Mouse (Mus musculus) 3134 (cell line): Measurements from ENCODE around the gene Nat8f4.
"Not testable (repeated sequence)": the region's sequence is repeated elsewhere in the genome, so short reads cannot be mapped to it uniquely, and the experiment has no call there.

Source experiments
- DNase-seq: peaks from one replicate; pipeline ENCODE4 v3.0.0-alpha.2; 2011; ENCODE audit warnings: low spot score; ENCODE audit not compliant: insufficient read length; ENCODE audit errors: extremely low read depth

Gene Nat8f4

DNA sequence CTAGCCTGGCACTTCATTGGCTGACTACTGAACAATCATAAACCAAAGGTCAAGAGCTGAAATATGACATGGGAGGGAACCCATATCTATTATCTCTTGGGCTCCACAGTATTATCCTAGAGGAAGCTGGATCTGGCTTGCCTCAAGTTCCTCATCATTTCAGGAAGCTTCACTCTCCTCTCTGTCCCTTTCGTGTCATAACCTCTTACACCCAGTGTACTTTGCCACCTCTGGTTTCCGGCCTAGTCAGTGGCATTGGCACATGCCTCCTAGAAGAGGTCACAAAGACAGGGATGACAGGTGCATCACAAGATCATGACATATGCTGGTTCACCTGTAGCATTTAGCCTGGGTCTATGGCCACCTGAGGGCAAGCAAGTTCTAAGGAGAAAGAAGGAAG, 2.4 kb downstream of the Nat8f4 start:
- DNase-seq = no peak

DNA sequence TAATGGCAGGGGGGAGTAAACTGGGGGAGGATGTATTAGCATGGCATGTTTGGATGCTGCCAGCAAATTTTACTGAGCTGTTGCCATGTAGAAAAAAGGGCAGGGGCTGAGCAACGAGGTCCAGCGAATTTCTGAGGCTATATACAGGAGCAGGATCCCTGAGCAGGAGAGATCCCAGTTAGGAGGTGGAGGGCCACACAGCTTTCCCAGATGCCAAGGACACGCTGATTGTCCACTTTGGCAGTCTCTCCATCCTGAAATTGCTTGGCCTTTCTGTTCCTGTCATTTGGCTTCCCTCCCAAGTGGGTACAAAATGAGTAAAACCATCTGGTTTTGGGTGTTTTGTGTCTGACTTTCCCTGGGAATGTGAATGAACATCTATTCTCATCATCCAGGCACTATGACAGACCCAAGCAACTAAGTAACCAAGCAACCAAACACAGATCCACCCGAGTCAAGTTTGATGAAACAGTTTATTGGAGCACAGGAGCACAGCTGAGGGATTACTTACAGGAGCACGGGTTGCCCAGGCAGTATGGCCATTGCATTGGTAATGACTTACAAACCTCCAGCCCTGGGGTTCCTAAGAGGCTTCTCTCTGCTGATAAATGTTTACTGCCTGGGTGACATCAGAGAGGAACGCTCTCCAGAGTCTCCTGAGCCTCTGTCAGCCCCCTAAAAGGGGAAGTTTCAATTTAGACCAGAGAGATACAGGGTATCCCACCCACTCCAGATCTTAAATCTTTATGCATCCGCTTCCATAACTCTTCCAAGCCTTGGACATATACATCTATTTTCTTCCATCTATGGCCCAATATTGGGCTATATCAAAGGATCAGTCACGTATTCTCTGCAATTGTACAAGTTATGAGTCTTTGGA, 5.8 kb downstream of the Nat8f4 start:
- not testable (repeated sequence) for DNase-seq

DNA sequence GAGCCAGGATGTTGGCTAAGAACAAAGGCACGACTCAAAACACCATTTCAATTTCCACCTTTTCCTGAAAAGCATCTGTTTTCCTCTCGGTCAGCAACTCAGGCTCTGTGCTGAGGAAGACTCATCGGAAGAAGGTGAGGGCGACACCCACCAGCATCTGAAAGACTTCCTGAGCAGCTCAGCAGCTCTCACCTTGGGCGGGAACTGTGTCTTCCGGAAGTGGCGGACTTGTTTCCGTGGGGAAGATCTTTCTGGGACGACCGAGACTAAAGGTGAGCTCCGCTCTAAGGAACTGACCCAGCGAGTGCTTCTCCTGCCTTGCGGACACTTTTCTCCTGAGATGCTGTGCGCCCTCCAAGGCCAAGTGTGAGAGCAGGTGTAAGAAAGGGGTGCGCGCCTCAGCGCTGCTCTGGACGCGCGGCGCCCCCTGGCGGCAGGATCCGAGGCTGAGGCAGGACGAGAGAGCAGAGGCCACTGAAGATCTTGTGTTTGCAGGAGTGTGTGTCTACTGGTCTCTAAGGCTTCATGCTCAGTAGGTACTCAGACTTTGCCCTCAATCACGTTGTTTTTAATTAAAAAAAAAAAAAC, 9.5 kb downstream of the Nat8f4 start:
- peak; percentile 17 for DNase-seq

DNA sequence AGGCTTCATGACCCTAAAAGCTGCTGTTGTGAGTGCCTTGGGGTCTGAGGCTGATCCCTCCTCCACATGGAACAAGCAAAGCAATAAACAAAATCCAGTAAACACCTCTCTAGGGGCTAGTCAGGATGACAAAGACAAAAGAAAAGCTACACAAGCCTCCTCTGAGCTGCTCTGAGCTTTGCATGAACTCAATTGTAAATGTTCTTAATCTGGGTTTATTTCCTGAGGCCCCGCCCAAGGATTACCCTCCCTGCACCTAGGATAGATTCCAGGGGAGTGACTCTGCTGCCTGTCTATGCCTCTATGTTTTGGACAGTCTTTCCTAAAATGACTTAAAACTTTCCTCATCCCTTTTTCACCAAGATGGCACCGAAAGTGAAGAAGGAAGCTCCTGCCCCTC, 15.7 kb downstream of the Nat8f4 start:
- no peak for DNase-seq

DNA sequence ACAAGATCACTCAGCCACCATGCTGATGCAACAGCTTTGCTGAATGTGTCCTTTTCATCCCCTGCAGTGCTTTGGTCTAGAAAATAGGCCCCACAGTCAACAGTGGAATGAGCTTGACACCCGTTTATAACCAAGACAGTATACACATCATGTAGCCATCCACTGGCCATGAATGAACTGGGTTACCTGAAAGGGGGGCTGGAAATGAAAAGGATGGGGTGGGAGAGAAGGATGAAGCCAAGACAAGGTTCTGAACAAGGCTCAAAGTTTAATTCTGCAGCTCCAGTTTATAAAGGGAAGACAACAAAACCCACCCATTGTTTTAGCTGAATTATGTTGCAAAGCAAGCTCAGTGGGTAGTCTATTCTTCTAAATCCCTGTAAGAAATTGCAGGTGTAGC, 20.4 kb downstream of the Nat8f4 start:
- no peak for DNase-seq

DNA sequence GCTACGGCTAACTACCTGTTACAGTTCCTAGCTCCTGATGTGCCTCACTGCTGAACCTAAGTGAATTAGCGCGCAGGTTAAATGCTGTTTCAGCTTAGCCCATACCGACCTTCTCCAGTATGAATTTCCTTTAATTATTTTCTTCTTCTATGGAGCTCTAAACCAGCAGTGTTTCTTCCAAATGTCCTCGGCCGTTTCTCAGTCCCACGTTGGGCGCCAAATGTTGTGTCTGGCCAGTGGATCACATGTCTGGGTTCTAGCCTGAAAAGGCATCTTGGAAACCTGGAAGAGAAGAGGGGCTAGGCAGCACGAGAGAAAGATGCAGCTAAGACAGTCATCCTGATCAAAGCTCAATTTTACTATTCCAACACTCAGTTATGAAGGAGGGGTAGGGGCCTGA, 21.4 kb downstream of the Nat8f4 start:
- DNase-seq = not testable (repeated sequence)

DNA sequence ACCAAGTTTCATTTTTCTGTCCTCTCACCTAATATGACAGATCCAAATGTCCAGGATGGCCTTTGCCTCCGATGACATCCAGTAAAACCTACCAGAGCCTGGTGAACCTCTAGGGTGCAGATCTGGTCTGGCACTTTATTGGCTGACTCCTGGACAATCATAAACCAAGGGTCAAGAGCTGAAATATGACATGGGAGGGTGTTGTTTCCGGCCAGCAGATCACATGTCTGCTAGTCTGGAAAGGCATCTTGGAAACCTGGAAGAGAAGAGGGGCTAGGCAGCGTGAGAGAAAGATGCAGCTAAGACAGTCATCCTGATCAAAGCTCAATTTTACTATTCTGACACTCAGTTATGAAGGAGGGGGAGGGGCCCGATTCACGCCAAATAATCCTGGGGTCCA, 35.7 kb downstream of the Nat8f4 start, which contains the start of gene Nat8f2:
TSS of gene Nat8f2 (minus strand) at position 153 of the 400 bp plus-strand sequence.
- not testable (repeated sequence) for DNase-seq

DNA sequence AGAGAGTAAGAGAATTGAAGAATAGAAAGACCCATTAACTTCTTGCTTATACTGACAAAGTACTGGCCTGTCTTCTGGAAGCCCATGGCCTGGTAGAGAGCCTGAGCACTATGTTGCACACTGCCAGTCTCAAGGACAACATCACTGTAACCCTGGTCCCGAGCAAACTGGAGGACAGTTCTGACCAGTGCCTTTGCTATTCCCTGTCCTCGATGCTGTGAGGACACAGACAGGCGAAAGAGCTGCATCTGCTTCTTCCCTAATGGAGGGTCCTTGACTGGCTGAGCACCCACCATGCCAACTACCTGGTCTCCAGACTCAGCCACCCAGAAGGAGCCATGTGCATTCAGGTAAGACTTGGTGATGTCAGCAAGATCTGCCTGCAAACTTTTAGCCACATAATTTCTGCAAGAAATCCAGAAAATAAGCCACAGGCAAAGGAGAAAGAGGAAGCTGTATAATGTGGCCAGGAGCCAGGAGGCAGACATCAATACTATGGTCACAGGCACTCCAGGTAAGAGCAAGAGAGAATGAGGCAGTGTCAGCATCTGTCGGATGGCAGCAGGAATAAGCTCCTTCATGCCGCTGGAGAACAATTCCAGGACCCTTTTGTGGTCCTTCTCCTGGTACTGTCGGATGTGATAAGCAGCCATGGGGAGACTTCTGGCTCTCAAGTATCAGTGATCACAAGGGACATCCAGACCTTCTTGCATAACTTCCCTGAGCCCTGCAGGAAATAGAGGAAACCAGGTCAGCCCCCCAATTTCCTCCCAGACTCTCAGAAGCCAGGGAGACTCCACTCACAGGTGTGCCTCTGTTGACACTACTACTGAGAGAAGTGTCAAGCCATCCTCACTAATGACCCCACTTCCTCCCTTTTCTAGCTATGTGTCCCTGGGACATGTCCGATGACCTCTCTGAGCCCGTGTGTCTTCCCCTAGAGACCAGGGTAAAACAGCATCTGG, 36.7 kb downstream of the Nat8f4 start:
- no peak for DNase-seq

DNA sequence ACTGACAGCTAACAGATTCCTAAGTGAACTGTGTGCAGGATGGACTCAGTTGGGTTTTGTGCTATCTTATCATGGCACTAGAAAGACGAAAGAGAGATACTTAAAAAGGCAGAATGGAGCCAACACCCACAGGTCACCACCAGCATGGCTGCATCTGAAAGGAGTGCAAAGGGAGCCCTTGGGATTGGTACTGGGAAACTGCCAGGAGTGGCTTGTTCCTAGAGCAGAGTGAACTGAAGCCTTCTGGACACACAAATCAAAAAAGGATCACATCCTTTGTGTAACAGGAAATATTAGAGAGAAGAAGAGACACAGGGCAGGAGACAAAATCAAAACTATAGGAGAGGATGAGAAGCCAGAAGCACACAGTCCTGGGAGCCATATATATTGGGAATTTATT, 37.7 kb downstream of the Nat8f4 start:
- not testable (repeated sequence) for DNase-seq

DNA sequence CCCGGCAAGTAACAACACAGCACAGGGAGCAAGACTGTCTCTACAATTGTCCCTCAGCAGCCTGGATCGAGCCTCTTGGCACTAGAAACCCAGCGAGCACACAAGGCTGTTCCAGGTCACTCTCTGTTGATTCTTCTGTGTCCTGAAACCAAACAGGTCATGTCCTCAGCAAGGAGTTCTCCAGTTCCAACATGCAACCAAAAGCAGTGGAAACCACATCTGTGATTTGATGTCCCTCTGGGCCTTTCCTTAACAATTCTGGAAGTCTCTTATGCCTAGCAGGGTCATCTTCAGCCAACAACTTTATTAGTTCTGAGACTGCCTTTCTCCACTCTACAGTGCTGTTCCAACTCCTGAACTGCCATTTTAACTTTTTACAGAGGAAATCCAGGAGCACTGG, 38.5 kb downstream of the Nat8f4 start:
- DNase-seq = not testable (repeated sequence)

DNA sequence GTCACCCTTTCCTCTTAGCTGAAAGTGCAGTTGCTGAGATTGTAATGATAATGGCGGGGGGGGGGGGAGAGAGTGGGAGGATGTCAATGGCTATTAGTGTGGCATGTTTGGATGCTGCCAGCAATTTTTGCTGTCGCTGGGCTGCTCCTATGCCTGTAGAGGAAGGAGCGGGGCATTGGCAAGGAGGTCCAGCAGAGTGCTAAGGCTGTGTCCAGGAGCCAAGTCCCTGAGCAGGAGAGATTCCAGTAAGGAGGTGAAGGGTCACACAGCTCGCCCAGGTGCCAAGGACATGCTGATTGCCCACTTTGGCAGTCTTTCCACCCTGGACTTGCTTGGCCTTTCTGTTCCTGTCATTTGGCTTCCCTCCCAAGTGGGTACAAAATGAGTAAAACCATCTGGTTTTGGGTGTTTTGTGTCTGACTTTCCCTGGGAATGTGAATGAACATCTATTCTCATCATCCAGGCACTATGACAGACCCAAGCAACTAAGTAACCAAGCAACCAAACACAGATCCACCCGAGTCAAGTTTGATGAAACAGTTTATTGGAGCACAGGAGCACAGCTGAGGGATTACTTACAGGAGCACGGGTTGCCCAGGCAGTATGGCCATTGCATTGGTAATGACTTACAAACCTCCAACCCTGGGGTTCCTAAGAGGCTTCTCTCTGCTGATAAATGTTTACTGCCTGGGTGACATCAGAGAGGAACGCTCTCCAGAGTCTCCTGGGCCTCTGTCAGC, 39.6 kb downstream of the Nat8f4 start:
- not testable (repeated sequence) for DNase-seq

DNA sequence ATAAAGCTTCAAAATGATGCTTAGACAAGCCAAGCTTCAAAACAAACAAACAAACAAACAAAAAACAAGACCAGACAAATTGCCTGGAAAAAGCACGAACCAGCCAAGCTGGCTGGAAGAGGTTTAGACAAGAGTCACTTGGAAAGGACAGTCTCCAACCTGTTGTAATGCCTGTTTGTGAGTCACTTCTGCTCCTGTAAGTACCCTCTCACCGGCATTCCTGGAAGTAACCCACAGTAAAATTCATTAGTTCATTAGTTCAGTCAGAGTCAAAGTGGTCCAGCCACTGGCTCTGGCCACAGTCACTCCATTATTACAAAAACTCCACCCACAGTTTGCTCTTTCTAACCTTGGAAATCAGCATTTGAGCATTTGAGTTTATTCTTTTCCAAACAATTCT, 40.8 kb downstream of the Nat8f4 start:
- no peak for DNase-seq

DNA sequence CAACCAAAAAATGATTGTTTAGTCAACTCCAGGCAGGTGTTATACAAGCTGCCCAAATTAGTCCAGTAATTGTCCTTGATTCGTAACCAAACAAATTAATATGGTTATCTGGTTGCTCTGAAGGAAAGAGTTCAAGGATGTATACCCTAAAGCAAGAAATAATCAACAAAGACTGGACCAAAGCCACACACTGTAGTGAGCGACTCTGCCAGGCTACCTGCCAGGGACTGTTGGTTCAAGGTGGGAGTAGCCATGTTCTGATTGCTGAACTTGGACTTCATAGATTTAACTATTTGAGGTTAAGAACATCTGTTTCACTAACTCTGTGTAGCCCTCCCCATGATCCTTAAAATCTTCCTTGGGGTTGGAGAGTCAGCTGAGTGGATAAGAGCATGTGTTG, 41.5 kb downstream of the Nat8f4 start:
- DNase-seq = no peak

DNA sequence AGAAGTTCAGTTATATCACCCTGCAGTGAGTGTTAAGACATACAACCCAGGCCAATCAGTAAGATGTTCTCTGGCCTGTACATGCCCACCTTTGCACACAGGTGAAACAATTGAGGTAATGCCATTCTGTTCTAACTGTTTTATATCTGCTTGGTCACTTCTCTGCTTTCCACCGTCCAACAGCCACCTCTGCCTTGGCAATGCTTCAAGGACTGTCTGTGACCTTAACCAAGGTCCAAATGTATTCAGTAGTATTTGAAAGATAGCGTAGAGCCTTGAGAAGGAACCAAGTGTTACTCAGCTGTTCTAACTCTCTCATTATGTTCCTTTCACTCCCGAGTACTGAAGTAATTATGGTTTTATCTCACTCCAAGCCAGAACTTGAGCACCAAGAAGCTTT, 42.1 kb downstream of the Nat8f4 start:
- DNase-seq = no peak

DNA sequence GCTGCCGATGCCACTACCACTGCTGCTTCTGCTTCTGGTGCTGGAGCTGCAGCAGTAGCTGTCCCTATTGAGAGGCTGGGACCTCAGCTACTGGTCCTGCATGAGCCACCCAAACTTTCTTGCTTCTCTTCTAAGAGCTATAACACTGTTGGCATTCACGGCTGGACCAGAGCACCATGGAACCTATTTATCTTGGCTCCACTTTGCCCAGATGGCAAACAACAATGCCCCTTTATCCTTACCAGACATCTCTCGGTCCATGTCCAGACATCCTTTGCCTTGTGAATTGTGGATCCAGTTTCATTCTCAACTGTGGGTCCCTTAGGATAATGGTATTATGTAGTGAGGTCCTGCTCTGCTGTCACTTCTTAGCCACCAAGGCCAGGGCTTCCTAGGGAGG, 43.4 kb downstream of the Nat8f4 start:
- no peak for DNase-seq

DNA sequence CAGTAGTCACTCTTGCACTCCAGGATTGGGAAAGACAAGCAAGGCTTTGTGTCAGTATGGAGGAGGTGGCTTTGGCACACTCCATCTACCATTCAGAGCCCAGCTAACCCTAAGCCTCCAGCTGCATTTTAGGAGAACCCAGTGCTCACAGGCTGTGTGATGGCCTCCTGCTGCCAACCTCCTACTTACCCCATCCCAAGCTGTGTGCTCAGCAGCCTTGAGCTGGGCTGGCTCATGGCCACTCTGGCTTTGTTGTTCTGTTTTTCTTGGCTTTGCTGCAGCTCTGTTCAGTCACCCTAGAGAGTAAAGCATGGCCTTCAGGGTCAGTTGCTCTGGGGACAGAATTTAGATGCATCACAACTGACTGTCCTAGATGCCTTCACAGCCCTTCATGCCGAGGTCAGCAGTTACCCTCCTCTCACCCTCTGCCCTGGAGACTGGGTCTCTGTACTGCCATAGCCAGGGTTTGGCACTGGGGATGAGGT, 48.4 kb downstream of the Nat8f4 start:
- peak; percentile 8 for DNase-seq

DNA sequence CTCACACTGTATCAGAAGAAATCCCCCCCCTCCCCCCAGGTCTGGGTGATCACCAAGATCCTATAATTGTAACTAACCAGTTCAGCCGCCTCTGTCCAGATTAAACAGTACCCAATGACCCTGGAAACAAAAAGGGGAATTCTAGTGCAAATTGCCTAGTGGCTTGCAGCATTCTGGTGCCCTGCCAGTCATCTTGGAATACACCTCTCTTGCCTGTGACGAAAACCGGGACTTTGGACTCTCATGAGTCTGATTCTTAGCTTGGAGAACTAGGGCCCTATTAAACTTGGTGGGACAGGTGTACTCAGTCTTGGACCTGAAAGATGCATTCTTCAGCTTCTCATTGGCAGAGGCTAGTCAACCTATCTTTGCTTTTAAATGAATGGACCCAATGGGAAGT, 51.2 kb downstream of the Nat8f4 start:
- no peak for DNase-seq

DNA sequence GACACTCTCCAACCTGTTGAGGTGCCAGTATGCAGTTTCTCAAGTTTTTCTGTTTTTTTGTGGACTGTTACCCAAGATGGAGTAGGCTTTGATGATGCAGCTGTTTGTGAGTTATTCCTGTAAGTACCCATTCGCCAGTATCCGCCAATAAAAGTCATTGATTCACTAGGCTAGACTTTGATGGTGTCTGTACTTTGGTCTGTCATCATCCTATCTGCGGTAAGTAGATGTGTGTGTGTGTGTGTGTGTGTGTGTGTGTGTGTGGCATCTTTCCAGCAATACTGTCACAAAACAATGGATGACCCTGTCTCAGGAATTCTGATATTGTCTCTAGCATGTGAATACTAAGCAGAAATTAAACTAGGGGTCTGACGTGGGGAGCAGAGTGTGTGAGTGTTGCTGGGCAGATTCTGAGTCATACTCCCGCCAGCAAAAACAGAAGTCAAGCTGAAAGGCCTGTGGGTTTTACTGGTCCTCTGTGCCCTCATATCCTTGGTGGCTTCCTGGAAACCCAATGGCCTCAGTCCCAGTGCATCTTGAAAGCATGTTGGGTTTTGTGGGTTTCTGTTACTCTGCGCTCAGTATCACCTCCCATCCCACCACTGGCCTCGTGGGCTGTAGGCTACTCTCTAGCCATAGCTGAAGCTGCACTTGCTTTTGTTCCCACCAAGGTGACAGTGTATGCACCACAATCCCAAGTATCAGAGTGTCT, 53.5 kb downstream of the Nat8f4 start:
- no peak for DNase-seq

DNA sequence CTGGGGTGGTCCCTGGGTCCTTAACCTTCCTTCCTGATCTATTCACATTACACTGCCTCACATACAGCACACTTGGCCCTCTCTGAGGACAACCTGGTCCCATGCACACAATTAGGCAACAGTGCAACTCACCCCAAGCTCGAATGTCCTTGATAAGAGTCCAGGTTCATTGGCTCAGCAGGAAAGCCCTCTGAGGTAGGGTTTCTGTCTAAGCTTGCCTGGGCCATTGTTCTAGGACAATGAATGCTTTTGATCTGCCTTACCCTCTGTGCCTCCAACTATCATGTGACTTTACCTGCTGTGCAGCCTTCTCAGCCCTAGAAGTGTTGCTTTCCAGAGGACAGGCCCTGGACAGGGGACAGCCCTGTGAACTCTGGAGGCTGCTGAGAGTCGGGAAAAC, 55.4 kb downstream of the Nat8f4 start:
- no peak for DNase-seq
